ENCODE assay signal across 10 mouse cellular contexts in genomic region chr14:16740982-16741739, GRCm38 (mm10).
DNase-seq lines count a peak whose midpoint lies in the region; ATAC-seq lines count a peak whose summit lies in the region.
"Had no signal": no experiment of that assay in that cellular context is flagged by ENCODE, and none has a peak within 500 bp of the region (broad histone marks: within the 10 kb centered on the region; RNA-seq: fewer than 3 reads in every experiment).

No protein-coding gene starts in this region.

- H3K27me3 ChIP-seq in hindbrain, embryonic 16.5 days (replicated peaks; ENCODE audit: control insufficient read depth, insufficient read depth, low read length): no peaks in the 10 kb centered on the region
- H3K27me3 ChIP-seq in hindbrain, embryonic 10.5 days (ENCODE audit: insufficient read depth, poor library complexity, severe bottlenecking): peaks cover 8% of the 10 kb centered on the region; the same call in 1 of the 2 replicates
- H3K27me3 ChIP-seq in midbrain, embryonic 13.5 days: peaks cover 20% of the 10 kb centered on the region; the same call in 1 of the 2 replicates
- H3K27me3 ChIP-seq in midbrain, embryonic 15.5 days (replicated peaks): 0 out of 2 replicates have a peak, but pooled peaks cover 6% of the 10 kb centered on the region
- no peaks in the 10 kb centered on the region for H3K27me3 ChIP-seq in intestine, embryonic 15.5 days (replicated peaks)
- H3K27me3 ChIP-seq: embryonic facial prominence, embryonic 15.5 days had no signal

- DNase-seq in hindbrain, embryonic 10.5 days (ENCODE audit: low spot score): no peak
- DNase-seq in skeletal muscle tissue, adult 2 months (ENCODE audit: low read depth, low spot score): peak; percentile 7
- DNase-seq in cerebellum, adult 11 months: no peak
- DNase-seq: heart, adult 18-20 months; layer of hippocampus, adult 9-11 months had no signal

- no peak overlapping the region for H3K4me2 ChIP-seq in hindbrain, embryonic 16.5 days (ENCODE audit: low read length)
- H3K4me2 ChIP-seq in midbrain, embryonic 13.5 days (replicated peaks): no peak overlapping the region
- no peak overlapping the region for H3K4me2 ChIP-seq in midbrain, embryonic 15.5 days
- no peak overlapping the region for H3K4me2 ChIP-seq in intestine, embryonic 15.5 days (replicated peaks)
- H3K4me2 ChIP-seq: embryonic facial prominence, embryonic 15.5 days had no signal

- H3K4me3 ChIP-seq in hindbrain, embryonic 16.5 days (ENCODE audit: low read length): no peak overlapping the region
- no peak overlapping the region for H3K4me3 ChIP-seq in hindbrain, embryonic 10.5 days
- no peak overlapping the region for H3K4me3 ChIP-seq in midbrain, embryonic 13.5 days (replicated peaks)
- H3K4me3 ChIP-seq in midbrain, embryonic 15.5 days: no peak overlapping the region
- no peak overlapping the region for H3K4me3 ChIP-seq in intestine, embryonic 15.5 days (replicated peaks)
- H3K4me3 ChIP-seq: embryonic facial prominence, embryonic 15.5 days had no signal

- no peaks in the 10 kb centered on the region for H3K4me1 ChIP-seq in hindbrain, embryonic 16.5 days (ENCODE audit: control insufficient read depth, insufficient read depth, low read depth, low read length)
- H3K4me1 ChIP-seq in hindbrain, embryonic 10.5 days (replicated peaks): no peaks in the 10 kb centered on the region
- H3K4me1 ChIP-seq in midbrain, embryonic 13.5 days (replicated peaks): no peaks in the 10 kb centered on the region
- H3K4me1 ChIP-seq in midbrain, embryonic 15.5 days: no peaks in the 10 kb centered on the region
- 0 out of 2 replicates have a peak, but pooled peaks cover 4% of the 10 kb centered on the region for H3K4me1 ChIP-seq in intestine, embryonic 15.5 days (replicated peaks)

- no peak overlapping the region for H3K9ac ChIP-seq in hindbrain, embryonic 16.5 days (ENCODE audit: low read depth, low read length)
- H3K9ac ChIP-seq in midbrain, embryonic 13.5 days (replicated peaks): no peak overlapping the region
- no peak overlapping the region for H3K9ac ChIP-seq in midbrain, embryonic 15.5 days
- no peak overlapping the region for H3K9ac ChIP-seq in intestine, embryonic 15.5 days
- H3K9ac ChIP-seq: embryonic facial prominence, embryonic 15.5 days had no signal

- H3K36me3 ChIP-seq in hindbrain, embryonic 16.5 days (ENCODE audit: control insufficient read depth, insufficient read depth, low read length): no peaks in the 10 kb centered on the region
- H3K36me3 ChIP-seq in hindbrain, embryonic 10.5 days: no peaks in the 10 kb centered on the region
- no peaks in the 10 kb centered on the region for H3K36me3 ChIP-seq in midbrain, embryonic 13.5 days
- no peaks in the 10 kb centered on the region for H3K36me3 ChIP-seq in midbrain, embryonic 15.5 days (replicated peaks)
- H3K36me3 ChIP-seq in intestine, embryonic 15.5 days: no peaks in the 10 kb centered on the region
- H3K36me3 ChIP-seq: embryonic facial prominence, embryonic 15.5 days had no signal

- no peak overlapping the region for H3K27ac ChIP-seq in hindbrain, embryonic 16.5 days (ENCODE audit: low read depth, low read length)
- H3K27ac ChIP-seq in hindbrain, embryonic 10.5 days: no peak overlapping the region
- no peak overlapping the region for H3K27ac ChIP-seq in midbrain, embryonic 13.5 days
- no peak overlapping the region for H3K27ac ChIP-seq in midbrain, embryonic 15.5 days
- H3K27ac ChIP-seq in intestine, embryonic 15.5 days: no peak overlapping the region
- H3K27ac ChIP-seq: embryonic facial prominence, embryonic 15.5 days had no signal

- 79% methylated on average over 13 of the region's 13 CpGs for WGBS in hindbrain, embryonic 16.5 days
- whole genome bisulfite sequencing in hindbrain, embryonic 10.5 days: 81% methylated on average over 13 of the region's 13 CpGs
- WGBS in midbrain, embryonic 13.5 days: 80% methylated on average over 13 of the region's 13 CpGs
- 83% methylated on average over 13 of the region's 13 CpGs for WGBS in midbrain, embryonic 15.5 days
- 67% methylated on average over 13 of the region's 13 CpGs for WGBS in intestine, embryonic 15.5 days

- no peaks in the 10 kb centered on the region for H3K9me3 ChIP-seq in hindbrain, embryonic 16.5 days (ENCODE audit: control insufficient read depth, low read length)
- H3K9me3 ChIP-seq in hindbrain, embryonic 10.5 days: no peaks in the 10 kb centered on the region
- no peaks in the 10 kb centered on the region for H3K9me3 ChIP-seq in midbrain, embryonic 13.5 days
- H3K9me3 ChIP-seq in midbrain, embryonic 15.5 days: no peaks in the 10 kb centered on the region
- no peaks in the 10 kb centered on the region for H3K9me3 ChIP-seq in intestine, embryonic 15.5 days
- H3K9me3 ChIP-seq: embryonic facial prominence, embryonic 15.5 days had no signal

- peak; percentile 56; the same call in 1 of the 2 replicates for ATAC-seq in hindbrain, embryonic 16.5 days
- ATAC-seq in midbrain, embryonic 13.5 days: peak; percentile 40; the same call in 1 of the 2 replicates
- no peak; the same call in 1 of the 2 replicates for ATAC-seq in midbrain, embryonic 15.5 days (replicated peaks)
- ATAC-seq in intestine, embryonic 15.5 days: peak; percentile 56
